Mouse (Mus musculus): Measurements from ENCODE around the gene Kif3c. TPM values are rescaled to one million over a fixed set of nuclear protein-coding genes. Genes with fewer than 3 reads are reported as not detected.

The Kif3c gene
- 2.5 and 3.4 TPM in 2 replicates for total RNA-seq (2012; rRNA removed)
- 1 to 10 TPM in 1 of 2 experiments, not detected in 1; 5.6 TPM for polyA plus RNA-seq (2012; ENCODE audit: insufficient read depth in 1 of 2, insufficient read length in 2 of 2, low read depth in 1 of 2, low replicate concordance in 2 of 2, missing spikeins in 1 of 2)

DNA sequence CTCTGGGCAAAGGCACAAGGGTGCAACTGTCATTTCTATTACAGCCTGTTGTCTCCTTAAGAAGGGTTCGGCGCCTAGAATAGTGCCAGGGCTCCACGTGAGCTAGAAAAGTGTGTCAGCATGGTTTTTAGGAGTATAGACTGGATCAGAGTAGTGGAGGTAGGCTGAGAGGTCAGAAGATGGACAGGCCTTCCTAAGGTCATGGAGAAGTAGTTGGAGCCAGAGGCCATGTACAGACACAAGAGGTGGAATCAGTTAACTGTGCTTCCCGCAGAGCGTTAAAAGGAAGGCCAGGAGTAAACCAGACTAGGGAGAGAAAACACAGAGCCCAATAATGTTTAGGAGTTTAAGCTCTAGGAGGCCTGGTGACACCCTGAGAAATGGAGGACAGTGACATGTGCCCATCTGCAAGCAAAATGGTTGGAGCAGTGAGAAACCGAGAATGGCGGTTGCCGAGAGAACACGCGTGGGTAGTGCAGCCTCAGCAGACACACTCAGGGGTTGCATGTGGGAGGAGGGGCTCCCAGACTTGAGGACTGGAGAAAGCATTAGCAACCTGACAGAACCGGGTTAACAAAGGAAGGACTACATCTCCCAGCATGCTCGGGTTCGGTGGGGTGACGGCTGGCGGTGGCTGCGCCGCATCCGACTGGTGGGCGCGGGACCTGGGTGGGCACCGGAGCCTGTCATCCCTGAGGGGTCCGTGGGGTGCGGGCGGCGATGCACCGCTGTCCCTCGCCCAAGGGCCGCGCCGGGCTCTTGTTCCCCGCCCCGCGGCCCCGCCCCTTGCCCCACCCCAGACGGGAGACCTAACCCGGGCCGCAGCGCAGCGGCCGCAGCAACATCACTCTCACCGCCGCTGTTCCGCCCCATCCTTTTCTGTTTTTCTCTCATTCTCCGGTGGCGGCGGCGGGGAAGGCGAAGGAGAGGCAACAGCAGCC, at the start of gene Kif3c:
Gene Kif3c, plus strand, starts transcription at position 625 of the 941 bp plus-strand sequence.
- no peaks in the 10 kb centered on the region for H3K79me2 ChIP-seq (ENCODE audit: control insufficient read depth, insufficient read depth, low read length, poor library complexity)
- no peaks in the 10 kb centered on the region for H3K4me1 ChIP-seq (ENCODE audit: control insufficient read depth in 1 of 2, insufficient read depth in 2 of 2, low read length in 2 of 2)
- peak within 1 kb of the TSS; percentile 85 to 95 for H3K4me3 ChIP-seq (ENCODE audit: control insufficient read depth in 1 of 2, insufficient read depth in 1 of 2, low read depth in 2 of 2, low read length in 2 of 2)
- H3K9ac ChIP-seq (ENCODE audit: control insufficient read depth, low read depth, low read length, poor library complexity, severe bottlenecking): peak within 1 kb of the TSS; percentile 71
- TF ChIP-seq ZKSCAN1 (IDR thresholded peaks at IDR 0.05; ENCODE audit: low read depth, low read length) (no peak), NELFE (IDR thresholded peaks at IDR 0.05; ENCODE audit: low read depth, low read length) (0 out of 2 replicates have a peak, but pooled peaks have one; percentile 30), HCFC1 (IDR thresholded peaks at IDR 0.05; ENCODE audit: low read depth, low read length) (peak; percentile 93)
- no peaks in the 10 kb centered on the region for H3K36me3 ChIP-seq (ENCODE audit: control insufficient read depth in 1 of 2, insufficient read depth in 2 of 2, low read length in 2 of 2)
- H3K27me3 ChIP-seq (ENCODE audit: control insufficient read depth in 1 of 2, insufficient read depth in 2 of 2, low read length in 2 of 2): no peaks in the 10 kb centered on the region
- H3K9me3 ChIP-seq (replicated peaks; ENCODE audit: insufficient read depth, low read length): no peaks in the 10 kb centered on the region
- peak; percentile 78 for DNase-seq (ENCODE audit: low read depth, low spot score)
- H3K27ac ChIP-seq (ENCODE audit: control insufficient read depth, low read depth, low read length): no peak within 1 kb of the TSS

DNA sequence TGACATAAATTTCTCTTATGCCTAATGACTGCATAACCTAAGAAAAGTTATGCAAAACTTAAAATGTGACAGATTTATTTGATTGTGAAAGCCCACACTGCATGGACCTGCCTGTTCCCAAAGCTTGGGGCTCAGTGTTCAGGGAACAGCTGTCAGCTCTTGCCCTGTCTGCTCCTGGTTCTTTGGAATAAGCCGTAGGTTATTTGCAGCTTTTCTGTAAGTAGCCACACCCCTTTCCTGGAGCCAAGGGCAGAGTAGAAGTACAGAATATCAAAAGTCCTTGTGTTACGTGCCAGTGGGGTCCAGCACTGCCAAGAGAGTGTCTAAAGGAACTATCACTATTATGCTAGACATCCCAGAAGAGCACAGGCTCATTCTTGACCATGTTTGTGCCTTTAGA, 48.8 kb upstream of the Kif3c start:
- H3K27ac ChIP-seq (ENCODE audit: control insufficient read depth, low read depth, low read length): no peak overlapping the region
- H3K9ac ChIP-seq (ENCODE audit: control insufficient read depth, low read depth, low read length, poor library complexity, severe bottlenecking): no peak overlapping the region
- peaks cover 0 to 4% of the 10 kb centered on the region in 2 experiments; a peak in 2 of 4 replicates for H3K36me3 ChIP-seq (ENCODE audit: control insufficient read depth in 1 of 2, insufficient read depth in 2 of 2, low read length in 2 of 2)
- H3K4me1 ChIP-seq (ENCODE audit: control insufficient read depth in 1 of 2, insufficient read depth in 2 of 2, low read length in 2 of 2): no peaks in the 10 kb centered on the region; a peak in 1 of 4 replicates
- H3K9me3 ChIP-seq (replicated peaks; ENCODE audit: insufficient read depth, low read length): no peaks in the 10 kb centered on the region
- H3K4me3 ChIP-seq (ENCODE audit: control insufficient read depth in 1 of 2, insufficient read depth in 1 of 2, low read depth in 2 of 2, low read length in 2 of 2): no peak overlapping the region
- no peaks in the 10 kb centered on the region for H3K27me3 ChIP-seq (ENCODE audit: control insufficient read depth in 1 of 2, insufficient read depth in 2 of 2, low read length in 2 of 2)
- no peaks in the 10 kb centered on the region for H3K79me2 ChIP-seq (ENCODE audit: control insufficient read depth, insufficient read depth, low read length, poor library complexity)
- DNase-seq (ENCODE audit: low read depth, low spot score): no peak
- TF ChIP-seq SIN3A (IDR thresholded peaks at IDR 0.05; ENCODE audit: low read length) (no peak), CHD2 (IDR thresholded peaks at IDR 0.05; ENCODE audit: low read length) (no peak), USF2 (IDR thresholded peaks at IDR 0.05; ENCODE audit: borderline replicate concordance in 1 of 2, insufficient read depth in 1 of 2, low read depth in 1 of 2, low read length in 2 of 2) (no peak), CHD1 (IDR thresholded peaks at IDR 0.05; ENCODE audit: low read depth, low read length) (no peak), MAFK (IDR thresholded peaks at IDR 0.05; ENCODE audit: borderline replicate concordance, low read depth, low read length) (no peak), KAT2A (conservative IDR thresholded peaks at IDR 0.05; ENCODE audit: low read depth, low read length) (no peak), BHLHE40 (IDR thresholded peaks at IDR 0.05; ENCODE audit: borderline replicate concordance, low read depth, low read length) (no peak), TCF12 (IDR thresholded peaks at IDR 0.05; ENCODE audit: low read depth, low read length) (no peak), MAZ (IDR thresholded peaks at IDR 0.05; ENCODE audit: low read depth, low read length) (no peak), TBP (IDR thresholded peaks at IDR 0.05; ENCODE audit: low read depth, low read length) (no peak)
